Mouse (Mus musculus): Measurements from ENCODE around the gene Actn2. TPM values are rescaled to one million over a fixed set of nuclear protein-coding genes. Genes with fewer than 3 reads are reported as not detected.

Gene Actn2
- polyA plus RNA-seq (2015; fragmentation: Nextera tagmentation; extraction: Ambion mirVana): 0.93 and 2.2 TPM in 2 replicates

GRCm38 (mm10) chr13:12340183-12340975 is at the start of gene Actn2:
Actn2 (minus strand) TSS chr13:12340760.

GRCm38 (mm10) chr13:12257391-12258380 is 82.9 kb downstream of the Actn2 start, which contains the start of gene Mtr:
Mtr (minus strand) TSS chr13:12258113.

Other genes with a start within 250 kb of the Actn2 start
- 0.28 TPM in 2 replicates for gene Ryr2, start 233.8 kb downstream of the Actn2 start, polyA plus RNA-seq (2015; fragmentation: Nextera tagmentation; extraction: Ambion mirVana)
- 11.6 and 12.1 TPM in 2 replicates for gene Mtr, start 82.6 kb downstream of the Actn2 start, polyA plus RNA-seq (2015; fragmentation: Nextera tagmentation; extraction: Ambion mirVana)
- 11.6 and 12.9 TPM in 2 replicates for gene Heatr1, start 54.3 kb upstream of the Actn2 start, polyA plus RNA-seq (2015; fragmentation: Nextera tagmentation; extraction: Ambion mirVana)
- 18.9 and 23.2 TPM in 2 replicates for gene Lgals8, start 124.2 kb upstream of the Actn2 start, polyA plus RNA-seq (2015; fragmentation: Nextera tagmentation; extraction: Ambion mirVana)
- 0.61 and 0.79 TPM in 2 replicates for gene Edaradd, start 179.7 kb upstream of the Actn2 start, polyA plus RNA-seq (2015; fragmentation: Nextera tagmentation; extraction: Ambion mirVana)
- gene Ero1lb, start 225.1 kb upstream of the Actn2 start, polyA plus RNA-seq (2015; fragmentation: Nextera tagmentation; extraction: Ambion mirVana): 4.4 and 4.6 TPM in 2 replicates

Data from spleen, postnatal 0 days (tissue).